Mouse (Mus musculus) cerebellum, adult 2 months (tissue): ENCODE measurements around the gene Larp1. TPM values are rescaled to one million over a fixed set of nuclear protein-coding genes. Genes with fewer than 3 reads are reported as not detected.

Experiments used
- DNase-seq, 2 experiments: peaks; one replicate each; pipeline ENCODE4 v3.0.0; 2021
- H3K27ac ChIP-seq: fragments of 200-500 bp; 2 replicates; pipeline ENCODE4 v1.5.1; 2012; ENCODE audit warnings: low read length, control low read depth, inconsistent platforms; ENCODE audit not compliant: insufficient read depth
- H3K27me3 ChIP-seq: fragments of 200-500 bp; 2 replicates; pipeline ENCODE4 v1.6.1; 2012; ENCODE audit warnings: inconsistent platforms, mild to moderate bottlenecking, low read length, moderate library complexity; ENCODE audit not compliant: control insufficient read depth, insufficient read depth
- H3K4me1 ChIP-seq: fragments of 200-500 bp; 2 replicates; pipeline ENCODE4 v1.6.1; 2011; ENCODE audit warnings: low read length; ENCODE audit not compliant: control insufficient read depth, insufficient read depth
- H3K4me3 ChIP-seq: fragments of 200-500 bp; replicated peaks from 2 replicates; pipeline ENCODE3; 2011; ENCODE audit warnings: mild to moderate bottlenecking, low read depth, low read length, control low read depth; ENCODE audit not compliant: insufficient read depth
- CTCF ChIP-seq: fragments of 200-500 bp; IDR thresholded peaks from 2 replicates; pipeline ENCODE4 v1.5.1; 2011; ENCODE audit warnings: low read depth, mild to moderate bottlenecking, control low read depth, low read length, moderate library complexity, borderline replicate concordance; ENCODE audit not compliant: insufficient read depth
- POLR2A ChIP-seq: fragments of 200-500 bp; IDR thresholded peaks from 2 replicates; pipeline ENCODE4 v1.6.1; 2011; ENCODE audit warnings: low read length, control low read depth, borderline replicate concordance; ENCODE audit not compliant: insufficient read depth
- WGBS: fragments of 180-500 bp; shearing (Covaris S2); methylation state at CpG from one replicate; pipeline ENCODE4 v1.1.7; 2018; 5-methylcytosine and 5-hydroxymethylcytosine counted together
- polyA plus RNA-seq: library from polyadenylated mRNA; depleted of rRNA; stranded (reverse); fragments of >200 nt; gene quantifications from 2 replicates; pipeline ENCODE4 v1.2.3, GENCODE M21; 2012; rRNA removed

Larp1 gene
- polyA plus RNA-seq, 1 experiment, result 54.5 TPM

- no peak overlapping the region for H3K27ac ChIP-seq
- no peak overlapping the region for H3K4me3 ChIP-seq
- no peak for TF ChIP-seq CTCF
- 90% methylated on average over 9 of the region's 9 CpGs for WGBS
- peaks cover 5% of the 10 kb centered on the region; the same call in 1 of the 2 replicates for H3K4me1 ChIP-seq
- no peaks in the 10 kb centered on the region for H3K27me3 ChIP-seq
- no peak for DNase-seq
Measured at GRCm38 (mm10) chr11:58102581-58103343, 93.9 kb downstream of the Larp1 start.

DNA sequence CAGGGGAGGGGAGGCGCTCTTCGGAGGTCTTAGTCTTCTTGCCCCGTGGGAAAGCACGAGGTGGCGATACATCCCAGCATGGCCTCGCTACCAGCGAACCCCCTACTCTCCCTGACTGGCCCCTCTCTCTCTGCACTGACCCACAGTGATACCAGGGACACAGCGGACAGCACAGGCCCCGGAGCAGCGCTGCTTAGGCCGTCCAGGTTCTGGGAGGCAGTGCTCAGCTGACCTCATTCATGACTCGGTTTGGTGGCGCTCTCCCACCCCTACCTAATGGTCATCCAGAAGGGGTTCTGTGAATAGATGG is 94.4 kb downstream of the Larp1 start:
- TF ChIP-seq POLR2A, result no peak
- no peak for TF ChIP-seq CTCF
- peaks cover 5% of the 10 kb centered on the region; the same call in 1 of the 2 replicates for H3K4me1 ChIP-seq
- 63% methylated on average over 13 of the region's 13 CpGs for WGBS
- DNase-seq, result no peak
- H3K27ac ChIP-seq, result peak overlapping the region; percentile 67
- peak overlapping the region; percentile 65 for H3K4me3 ChIP-seq
- no peaks in the 10 kb centered on the region for H3K27me3 ChIP-seq

DNA sequence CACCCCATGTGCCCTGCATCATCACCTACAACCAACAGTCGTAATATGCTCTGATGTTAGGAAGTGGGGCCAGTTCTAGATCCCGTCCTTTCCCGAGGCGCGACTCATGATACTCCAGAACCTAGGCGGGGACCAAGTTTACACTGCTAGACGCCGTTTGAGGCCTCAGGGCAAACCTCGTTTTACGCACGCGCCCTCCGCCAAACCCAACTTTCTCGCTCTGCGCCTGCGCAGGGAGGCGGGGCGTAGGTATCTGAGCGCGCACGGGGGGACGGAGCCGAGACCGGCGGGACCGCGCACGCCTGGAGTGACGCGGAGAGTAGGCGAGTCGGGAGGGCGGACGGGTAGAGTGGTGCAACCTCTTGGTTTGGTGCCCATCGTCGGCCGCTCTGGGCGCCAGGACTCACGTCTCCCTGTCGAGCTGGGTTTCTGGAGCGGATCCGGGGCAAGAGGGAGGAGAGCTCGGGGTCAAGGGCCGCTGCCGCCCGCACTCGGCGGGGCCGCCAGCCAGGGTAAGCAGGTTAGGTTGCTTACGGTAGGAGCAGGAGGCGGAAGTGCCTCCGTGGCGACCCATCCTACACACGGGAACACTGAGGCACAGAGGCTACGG is 94.9 kb downstream of the Larp1 start, which contains the start of gene Cnot8:
Gene Cnot8, plus strand, starts transcription at position 457 of the 610 bp plus-strand sequence.
- TF ChIP-seq CTCF (no peak), POLR2A (peak; percentile 80)
- DNase-seq, result peak; percentile 99
- Histone ChIP-seq H3K4me1 (peaks cover 5% of the 10 kb centered on the region; the same call in 1 of the 2 replicates), H3K27ac (peak within 1 kb of the TSS; percentile 67), H3K4me3 (peak within 1 kb of the TSS; percentile 73), H3K27me3 (no peaks in the 10 kb centered on the region)
- WGBS, result under 1% methylated on average over 55 of the region's 55 CpGs

GRCm38 (mm10) chr11:58104351-58104791 is 95.5 kb downstream of the Larp1 start:
- Histone ChIP-seq H3K4me1 (peaks cover 5% of the 10 kb centered on the region; the same call in 1 of the 2 replicates), H3K27me3 (no peaks in the 10 kb centered on the region), H3K4me3 (peak overlapping the region; percentile 73), H3K27ac (peak overlapping the region; percentile 57)
- under 1% methylated on average over 24 of the region's 24 CpGs for WGBS
- TF ChIP-seq CTCF (no peak), POLR2A (no peak)
- DNase-seq, result no peak

DNA sequence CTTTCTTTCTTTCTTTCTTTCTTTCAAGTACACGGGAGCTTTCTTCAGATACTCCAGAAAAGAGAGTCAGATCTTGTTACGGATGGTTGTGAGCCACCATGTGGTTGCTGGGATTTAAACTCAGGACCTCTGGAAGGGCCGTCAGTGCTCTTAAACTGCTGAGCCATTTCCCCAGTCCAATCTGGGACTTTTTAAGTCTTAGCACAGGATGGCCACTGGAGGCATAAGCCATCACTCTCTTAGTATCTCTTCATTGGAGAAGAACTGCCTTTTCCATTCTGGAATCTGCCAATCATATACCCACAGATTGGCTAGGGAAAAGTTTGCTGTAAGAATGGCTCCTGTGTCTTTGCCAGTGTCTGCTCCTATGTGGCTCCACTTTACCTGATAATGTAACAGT is 98.1 kb downstream of the Larp1 start:
- Histone ChIP-seq H3K27me3 (no peaks in the 10 kb centered on the region), H3K4me3 (no peak overlapping the region), H3K4me1 (peaks cover 5% of the 10 kb centered on the region; the same call in 1 of the 2 replicates), H3K27ac (no peak overlapping the region)
- TF ChIP-seq CTCF (no peak), POLR2A (no peak)
- DNase-seq, result no peak
- WGBS, result 35% methylated on average over 3 of the region's 3 CpGs

DNA sequence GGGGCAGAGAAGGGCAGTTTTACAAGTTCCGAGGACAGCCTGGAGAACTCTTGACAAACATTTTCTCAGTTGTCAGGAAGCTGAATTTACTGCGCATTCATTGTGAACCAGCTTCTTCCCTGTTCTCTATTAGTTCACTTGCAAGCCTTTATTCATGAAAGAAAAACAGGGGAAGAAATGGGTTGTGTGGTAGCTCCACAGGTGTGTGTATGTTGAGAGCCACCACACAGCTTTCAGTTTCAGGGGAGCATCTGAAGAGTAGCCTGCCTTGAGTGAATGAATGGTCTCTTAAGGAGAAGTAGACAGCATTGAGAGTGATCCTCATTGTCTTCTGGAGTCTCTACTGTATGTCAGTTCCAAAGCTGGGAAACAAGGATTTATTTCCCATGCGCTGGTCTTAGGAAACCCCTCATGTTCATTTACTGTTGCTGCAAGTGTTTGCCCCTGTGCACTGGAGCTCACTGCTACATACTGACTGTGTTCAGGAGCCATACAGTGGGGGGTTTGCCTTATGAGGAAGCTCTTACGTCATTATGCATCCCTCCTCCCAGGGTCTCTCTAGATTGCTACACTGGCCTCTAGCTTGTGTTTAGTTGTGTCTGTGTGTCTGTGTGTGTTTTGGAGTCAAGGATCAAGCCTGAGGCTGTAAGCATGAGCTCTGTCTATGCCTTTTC is 98.9 kb downstream of the Larp1 start:
- WGBS, result 84% methylated on average over 4 of the region's 4 CpGs
- peaks cover 5% of the 10 kb centered on the region; the same call in 1 of the 2 replicates for H3K4me1 ChIP-seq
- H3K27me3 ChIP-seq, result no peaks in the 10 kb centered on the region
- H3K27ac ChIP-seq, result no peak overlapping the region
- DNase-seq, result no peak
- H3K4me3 ChIP-seq, result no peak overlapping the region
- TF ChIP-seq CTCF (no peak), POLR2A (no peak)

Other genes starting within 250 kb of the Larp1 start
- 39.7 and 42.6 TPM in 2 replicates for gene Sap30l, start 207.4 kb upstream of the Larp1 start, polyA plus RNA-seq
- not detected in 2 replicates for gene Hand1, start 176.2 kb upstream of the Larp1 start, polyA plus RNA-seq
- gene Gm12248, start 84.1 kb downstream of the Larp1 start, polyA plus RNA-seq, result not detected in 2 replicates
- 80.3 and 82.8 TPM in 2 replicates for gene Cnot8, start 95.1 kb downstream of the Larp1 start, polyA plus RNA-seq
- gene Gemin5, start 159.5 kb downstream of the Larp1 start, polyA plus RNA-seq, result 8.7 and 9.1 TPM in 2 replicates
- 62.0 and 66.5 TPM in 2 replicates for gene Mrpl22, start 162.6 kb downstream of the Larp1 start, polyA plus RNA-seq
- 3.3 and 4.9 TPM in 2 replicates for gene Igtp, start 190.5 kb downstream of the Larp1 start, polyA plus RNA-seq
- gene Irgm2, start 190.6 kb downstream of the Larp1 start, polyA plus RNA-seq, result 3.2 and 3.4 TPM in 2 replicates